Mouse (Mus musculus): Measurements from ENCODE around the gene Lamtor2.
A peak's percentile ranks its signal among the peaks of the same experiment; 100 is the strongest.

Lamtor2 gene

DNA sequence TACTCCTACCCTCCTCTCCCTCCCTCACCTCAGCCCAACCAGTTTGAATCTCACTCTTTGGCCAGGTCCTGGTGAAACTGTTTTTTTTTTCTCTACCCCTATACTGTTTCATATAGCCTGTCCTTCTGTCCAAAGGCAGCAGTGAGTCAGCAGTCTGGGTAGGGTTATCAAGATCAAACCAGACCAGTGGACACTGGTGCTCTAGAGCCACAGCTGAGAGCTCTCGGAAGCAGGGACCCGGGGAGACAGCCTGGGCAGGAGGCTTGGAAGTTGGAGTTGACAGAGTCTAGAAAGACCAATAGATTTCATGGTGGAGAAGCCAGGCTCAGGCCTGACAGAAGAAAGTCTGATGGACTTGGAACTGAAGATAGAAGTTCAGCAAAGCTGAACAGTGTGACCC, 15.7 kb upstream of the Lamtor2 start:
- DNase-seq (ENCODE audit: low read depth, low spot score) = no peak

- DNase-seq (ENCODE audit: low read depth, low spot score) = no peak
Observed at GRCm38 (mm10) chr3:88567892-88568291, 15.0 kb upstream of the Lamtor2 start.

DNA sequence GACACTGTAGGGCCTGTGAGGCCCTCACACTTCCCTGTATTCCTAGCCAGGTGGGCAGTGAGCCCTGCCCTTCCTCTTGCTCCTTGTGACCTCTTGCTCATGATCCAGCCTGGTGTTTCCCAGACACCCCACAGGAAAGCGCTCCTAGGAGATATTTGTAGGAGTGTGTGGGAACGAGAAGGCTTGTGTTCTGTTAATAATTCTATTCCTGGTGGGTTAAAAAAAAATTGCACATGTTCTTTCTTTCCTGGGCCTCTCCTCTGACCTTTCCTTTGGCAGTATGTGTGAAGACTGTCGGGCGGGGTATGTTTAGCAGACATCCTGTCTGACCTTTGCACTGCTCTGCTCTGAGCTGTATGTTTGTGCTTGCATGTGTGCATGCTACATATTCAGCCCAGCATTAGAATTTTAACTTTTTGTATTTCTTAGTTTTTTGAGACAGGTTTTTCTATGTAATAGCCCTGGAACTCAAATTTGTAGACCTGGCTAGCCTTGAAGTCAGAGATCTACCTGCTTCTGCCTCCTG, 13.7 kb upstream of the Lamtor2 start:
- no peak for DNase-seq (ENCODE audit: low read depth, low spot score)

- DNase-seq (ENCODE audit: low read depth, low spot score) = no peak
Observed at GRCm38 (mm10) chr3:88566116-88566515, 13.2 kb upstream of the Lamtor2 start.

DNA sequence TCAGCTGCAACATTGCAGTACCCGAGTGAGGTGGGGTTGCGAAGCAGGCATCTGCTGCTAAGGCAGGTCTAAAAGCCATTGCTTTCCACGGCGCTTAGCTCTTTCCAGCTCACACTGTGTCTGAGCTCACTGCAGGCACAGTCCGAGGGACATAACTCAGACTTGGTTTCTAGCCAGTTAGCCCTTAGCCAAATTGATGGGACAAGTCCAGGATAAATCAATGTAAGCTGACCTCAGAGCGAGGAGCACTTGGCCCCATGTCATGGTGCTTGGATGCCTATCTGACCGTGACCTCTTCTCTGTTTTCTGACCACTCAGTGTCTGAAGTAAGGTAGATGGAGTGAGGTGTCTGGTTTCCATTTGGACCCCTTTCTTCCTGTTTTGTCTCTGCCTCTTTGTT, 11.1 kb upstream of the Lamtor2 start:
- no peak for DNase-seq (ENCODE audit: low read depth, low spot score)

- no peak for DNase-seq (ENCODE audit: low read depth, low spot score)
Observed at GRCm38 (mm10) chr3:88563442-88563841, 10.6 kb upstream of the Lamtor2 start.

GRCm38 (mm10) chr3:88561989-88562388, 9.1 kb upstream of the Lamtor2 start:
- DNase-seq (ENCODE audit: low read depth, low spot score) = no peak

GRCm38 (mm10) chr3:88559596-88559995, 6.7 kb upstream of the Lamtor2 start:
- DNase-seq (ENCODE audit: low read depth, low spot score) = no peak

DNA sequence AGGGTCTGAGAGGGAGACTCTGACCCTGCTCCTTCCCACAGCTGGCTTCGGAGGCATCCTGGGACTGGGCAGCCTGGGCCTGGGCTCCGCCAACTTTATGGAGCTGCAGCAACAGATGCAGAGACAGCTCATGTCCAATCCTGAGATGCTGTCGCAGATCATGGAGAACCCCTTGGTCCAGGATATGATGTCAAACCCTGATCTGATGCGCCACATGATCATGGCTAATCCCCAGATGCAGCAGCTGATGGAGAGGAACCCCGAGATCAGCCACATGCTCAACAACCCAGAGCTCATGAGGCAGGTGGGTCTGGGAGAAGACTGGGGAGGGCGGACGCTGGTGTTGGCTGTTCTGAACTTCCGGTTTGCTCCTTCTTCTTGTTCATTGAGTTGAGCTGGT, 3.7 kb upstream of the Lamtor2 start:
- DNase-seq (ENCODE audit: low read depth, low spot score) = no peak

DNA sequence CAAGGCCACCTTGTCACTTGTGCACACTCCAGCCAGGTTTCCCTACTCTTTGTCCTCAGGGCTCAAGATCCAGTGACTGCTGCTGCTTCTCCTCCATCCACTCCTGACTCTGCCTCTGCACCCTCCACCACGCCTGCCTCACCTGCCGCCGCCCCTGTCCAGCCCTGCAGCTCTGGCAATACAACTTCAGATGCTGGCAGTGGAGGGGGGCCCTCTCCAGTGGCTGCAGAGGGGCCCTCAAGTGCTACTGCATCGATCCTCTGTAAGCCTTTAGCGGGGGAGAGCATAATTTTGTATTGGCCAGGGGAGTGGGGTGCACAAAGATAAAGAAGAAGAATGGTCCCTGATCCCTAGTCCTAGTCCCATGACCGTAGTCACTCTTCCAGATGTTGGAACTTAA, 2.9 kb upstream of the Lamtor2 start:
- no peak for DNase-seq (ENCODE audit: low read depth, low spot score)

- no peak for DNase-seq (ENCODE audit: low read depth, low spot score)
Observed at GRCm38 (mm10) chr3:88555069-88555605, 2.3 kb upstream of the Lamtor2 start.

GRCm38 (mm10) chr3:88553880-88554586, 1.2 kb upstream of the Lamtor2 start:
- no peak for DNase-seq (ENCODE audit: low read depth, low spot score)

- peak; percentile 88 for DNase-seq (ENCODE audit: low read depth, low spot score)
Observed at GRCm38 (mm10) chr3:88553525-88553879, 628 bp upstream of the Lamtor2 start, which contains the start of gene Ubqln4. TSS of gene Ubqln4 (plus strand) at chr3:88553758.

GRCm38 (mm10) chr3:88552082-88552645, 710 bp downstream of the Lamtor2 start:
- DNase-seq (ENCODE audit: low read depth, low spot score) = no peak

GRCm38 (mm10) chr3:88551586-88551985, 1.3 kb downstream of the Lamtor2 start:
- DNase-seq (ENCODE audit: low read depth, low spot score) = no peak

DNA sequence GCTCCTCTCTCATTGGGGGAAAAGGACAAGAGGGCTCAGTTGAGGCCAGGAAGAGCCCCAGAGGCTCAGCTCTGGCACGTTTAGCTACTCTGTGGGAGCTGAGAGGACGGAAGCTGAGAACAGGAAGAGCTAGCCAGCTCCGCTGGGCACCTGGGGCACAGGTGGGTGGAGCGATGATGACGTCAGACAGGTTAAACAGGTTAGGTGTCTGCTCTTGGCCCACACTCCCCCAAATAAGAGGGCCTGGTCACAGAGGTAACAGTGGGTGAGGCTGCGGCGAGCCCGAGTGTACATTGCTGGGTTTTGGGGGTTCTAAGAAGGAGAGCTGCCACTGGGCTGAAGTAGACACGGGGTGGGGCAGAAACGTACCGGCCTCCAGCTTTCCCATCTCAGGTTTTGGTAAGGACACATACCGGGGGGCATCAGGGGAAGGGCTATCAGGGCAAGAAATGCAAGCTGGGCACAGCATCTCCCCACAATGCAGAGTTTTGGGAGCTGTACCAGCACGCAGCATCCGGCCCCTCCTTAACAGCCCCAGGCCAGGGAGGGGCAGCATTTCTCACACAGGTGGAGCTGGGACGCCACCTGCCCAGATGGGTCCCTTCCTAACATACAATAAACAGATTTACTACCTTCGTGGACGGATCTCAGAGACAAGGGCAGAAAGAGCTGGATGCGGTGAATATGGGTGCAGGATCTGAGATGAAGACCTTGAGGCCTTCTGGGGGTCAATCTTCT, 4.5 kb downstream of the Lamtor2 start, which contains the start of gene Rab25:
Gene Rab25, minus strand, starts transcription at position 121 of the 738 bp plus-strand sequence.
- no peak for DNase-seq (ENCODE audit: low read depth, low spot score)

- no peak for DNase-seq (ENCODE audit: low read depth, low spot score)
Observed at GRCm38 (mm10) chr3:88546674-88547418, 6.0 kb downstream of the Lamtor2 start.

DNA sequence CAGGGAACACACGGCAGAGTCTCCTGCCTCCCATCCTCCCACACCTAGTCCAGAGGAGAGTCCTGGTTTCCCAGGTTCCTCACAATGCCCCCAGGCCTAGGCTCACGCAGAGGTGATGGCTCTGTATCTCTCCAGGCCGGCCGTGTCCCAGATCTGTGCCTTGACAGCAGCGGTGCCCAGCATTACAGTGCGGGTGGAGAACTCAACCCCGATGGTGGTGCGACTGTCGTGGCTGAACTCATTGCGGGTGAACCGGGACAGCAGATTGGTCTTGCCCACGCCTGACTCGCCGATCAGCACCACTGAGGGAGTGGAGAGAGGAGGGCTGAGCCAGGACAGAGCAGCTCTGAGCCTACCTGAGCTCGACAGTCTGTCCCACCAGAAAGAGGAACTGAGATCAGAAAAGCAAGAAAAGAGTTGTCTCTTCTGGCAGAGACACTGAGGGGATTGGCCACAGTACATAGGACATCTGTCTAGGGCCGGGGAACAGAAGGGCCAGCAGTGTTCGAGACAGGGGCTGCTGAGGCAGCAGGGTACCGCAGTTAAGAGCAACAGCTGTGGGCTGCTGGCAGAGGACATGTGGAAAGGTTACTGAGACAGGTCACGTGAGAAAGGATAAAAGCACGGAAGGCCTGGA, 7.8 kb downstream of the Lamtor2 start:
- no peak for DNase-seq (ENCODE audit: low read depth, low spot score)

- no peak for DNase-seq (ENCODE audit: low read depth, low spot score)
Observed at GRCm38 (mm10) chr3:88544514-88544913, 8.4 kb downstream of the Lamtor2 start.

DNA sequence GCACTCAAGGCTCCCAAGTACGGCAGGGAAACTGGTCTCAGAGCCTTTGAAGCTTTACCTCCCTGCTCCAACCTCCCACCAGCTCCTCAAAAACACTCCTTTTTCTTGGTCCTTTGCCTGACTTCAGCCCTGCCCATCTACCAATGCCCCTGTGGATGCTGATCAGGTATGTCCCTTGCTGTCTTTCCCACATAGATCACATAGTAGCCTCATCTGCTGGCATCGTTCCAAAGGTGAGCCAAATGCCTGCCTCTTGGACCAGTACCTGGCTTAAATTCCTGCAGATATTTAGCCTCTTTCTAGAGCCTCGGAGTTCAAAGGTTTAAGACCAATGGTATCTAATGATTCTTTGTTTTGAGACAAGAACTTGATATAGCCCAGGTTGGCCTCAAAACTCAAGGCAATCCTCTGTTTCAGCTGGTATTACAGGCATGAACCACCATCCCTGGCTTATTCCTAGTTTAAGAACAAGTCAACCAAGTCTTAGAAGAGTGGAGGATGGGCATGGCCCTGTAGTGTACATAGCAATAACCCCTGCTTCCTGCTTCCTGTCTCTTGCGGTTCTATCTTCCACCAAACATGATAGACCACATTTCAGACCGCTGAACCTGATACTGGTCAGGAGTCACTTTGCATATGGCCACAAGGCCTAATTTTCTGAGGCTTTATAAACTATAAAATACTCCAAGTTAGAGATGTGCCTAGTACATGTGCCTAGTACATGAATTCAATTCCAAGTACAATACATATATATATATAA, 9.0 kb downstream of the Lamtor2 start:
- DNase-seq (ENCODE audit: low read depth, low spot score) = no peak
